Mouse (Mus musculus): Measurements from ENCODE around the gene Mapkapk5.

Gene Mapkapk5

DNA sequence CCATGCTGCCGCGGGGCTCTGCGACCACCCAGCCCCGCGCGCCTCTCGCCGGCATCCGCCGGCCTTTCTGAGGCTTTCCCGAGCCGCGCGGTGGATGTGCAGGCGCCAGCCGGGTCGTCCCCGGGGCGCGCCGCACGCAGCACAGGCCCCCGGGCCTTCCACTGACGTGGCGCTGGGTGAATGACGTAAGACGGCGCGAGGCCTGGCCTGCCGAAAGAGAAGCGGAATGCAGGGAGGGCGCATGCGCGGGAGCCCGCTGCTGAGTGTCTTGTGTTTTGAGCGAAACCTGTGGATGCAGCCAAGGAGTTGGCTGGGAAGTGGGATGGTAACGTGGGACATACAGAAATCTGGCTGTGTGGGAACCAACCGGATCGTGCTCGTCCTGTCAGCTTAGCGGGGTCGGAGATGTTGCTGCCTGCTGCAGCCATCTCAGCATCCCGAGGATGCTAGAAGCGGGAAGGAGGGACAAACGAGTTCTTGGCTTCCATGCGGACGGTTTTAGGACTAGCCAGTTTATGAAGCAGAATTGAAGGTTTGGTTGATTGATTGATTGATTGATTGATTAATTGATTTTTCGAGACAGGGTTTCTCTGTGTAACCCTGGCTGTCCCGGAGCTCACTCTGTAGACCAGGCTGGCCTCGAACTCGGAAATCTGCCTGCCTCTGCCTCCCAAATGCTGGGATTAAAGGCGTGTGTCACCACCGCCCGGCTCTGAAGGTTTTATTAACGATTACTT is at the start of gene Mapkapk5:
Gene Mapkapk5 (minus strand): TSS at position 113 of the 737 bp plus-strand sequence.
- DNase-seq, result peak; percentile 99

DNA sequence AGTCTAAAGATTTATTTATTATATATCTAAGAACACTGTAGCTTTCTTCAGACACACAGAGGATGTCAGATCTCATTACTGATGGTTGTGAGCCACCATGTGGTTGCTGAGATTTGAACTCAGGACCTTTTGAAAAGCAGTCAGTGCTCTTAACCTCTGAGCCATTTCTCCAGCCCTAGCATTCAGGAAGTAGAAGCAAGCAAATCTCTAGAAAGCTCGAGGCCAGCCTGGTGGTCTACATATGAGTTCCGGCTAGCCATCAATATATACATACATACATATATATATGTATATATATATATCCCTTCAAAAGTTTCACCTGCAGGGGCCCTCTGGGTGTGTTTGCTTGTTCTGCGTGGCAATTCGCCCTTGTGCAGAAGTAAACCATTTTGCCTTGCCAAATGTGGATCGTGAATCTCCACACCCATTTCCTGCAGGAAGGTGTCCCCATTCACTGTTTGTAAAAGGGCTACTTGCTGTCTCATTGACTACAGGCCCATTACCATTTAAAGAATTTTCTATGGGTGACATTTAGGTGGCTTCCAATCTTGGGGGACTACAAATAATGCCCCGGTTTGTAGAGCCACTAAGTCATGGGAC is 49.1 kb upstream of the Mapkapk5 start:
- DNase-seq, result no peak

DNA sequence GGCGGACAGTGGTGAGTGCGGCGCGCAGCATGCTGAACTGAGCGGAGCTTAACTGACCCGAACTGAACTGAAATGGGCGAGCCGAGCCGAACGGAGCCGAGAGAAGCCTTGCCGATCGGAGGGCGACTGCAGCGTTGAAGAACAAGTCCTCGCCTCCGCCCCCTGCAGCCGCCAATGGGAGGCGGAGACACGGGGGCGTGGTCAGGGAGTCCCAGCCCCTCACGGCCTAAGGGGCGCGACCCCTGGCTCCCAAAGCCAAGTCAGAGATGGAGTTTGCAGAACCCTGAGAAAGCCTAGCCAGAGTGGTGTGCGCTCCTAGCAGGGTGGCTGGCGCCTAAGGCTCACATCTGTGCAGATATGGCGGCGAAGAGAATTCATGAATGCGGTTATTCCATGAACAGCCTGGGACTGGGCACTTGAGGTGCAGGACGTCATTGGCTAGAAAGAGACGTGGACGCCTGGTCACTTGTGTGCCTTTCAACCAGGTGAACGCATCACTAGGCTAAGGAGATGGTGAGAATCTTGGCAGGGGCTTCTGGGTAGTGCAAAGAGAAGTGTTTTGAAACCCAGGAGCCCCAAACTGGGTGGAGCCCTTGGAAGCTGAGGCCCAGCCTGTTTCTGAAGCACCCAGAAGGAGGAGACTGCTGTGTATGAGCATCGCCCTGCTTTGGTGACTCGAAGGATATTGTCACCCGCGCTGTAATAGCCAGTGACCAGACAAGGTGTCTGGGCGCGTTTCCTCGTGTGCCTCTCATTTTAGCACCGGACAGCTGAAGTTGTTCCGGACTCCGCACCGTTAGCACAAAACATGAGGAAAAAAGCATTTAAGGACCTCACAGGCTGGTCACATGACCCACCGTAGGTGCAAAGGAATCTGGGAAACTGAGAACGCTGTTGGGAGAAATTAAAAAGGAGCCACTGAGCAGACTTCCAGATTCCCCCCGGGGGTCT is 48.0 kb upstream of the Mapkapk5 start, which contains the start of gene Aldh2:
Gene Aldh2 (minus strand): TSS at position 374 of the 951 bp plus-strand sequence.
- DNase-seq, result peak; percentile 74

DNA sequence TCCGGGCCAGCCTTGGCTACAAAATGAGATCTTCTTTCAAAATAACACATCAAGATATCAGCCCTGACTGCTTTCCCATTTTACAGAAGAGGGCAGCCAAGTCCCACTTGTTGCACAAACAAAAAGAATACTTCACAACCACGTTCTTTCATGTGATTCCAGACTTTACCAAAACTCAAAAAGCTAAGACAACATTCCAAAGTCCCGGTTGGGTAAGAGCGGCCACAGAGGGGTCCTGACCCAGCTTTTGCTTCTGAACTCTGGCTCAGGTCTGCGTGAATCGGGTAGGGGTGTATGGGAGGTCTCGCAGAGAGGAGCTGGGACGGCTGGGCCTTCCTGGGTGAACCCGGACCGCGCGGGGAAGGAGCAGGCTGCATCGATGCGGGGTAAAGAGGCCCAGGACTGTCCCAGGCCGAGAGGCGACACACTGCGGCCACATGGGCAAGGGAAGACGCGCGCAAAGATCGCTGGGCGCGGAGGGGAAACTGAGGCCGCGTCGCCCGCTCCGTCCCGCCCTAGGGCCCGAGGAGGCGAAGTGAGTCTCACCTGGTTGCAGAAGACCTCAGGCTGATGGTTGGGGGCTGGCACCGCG is 47.2 kb upstream of the Mapkapk5 start:
- DNase-seq, result no peak

DNA sequence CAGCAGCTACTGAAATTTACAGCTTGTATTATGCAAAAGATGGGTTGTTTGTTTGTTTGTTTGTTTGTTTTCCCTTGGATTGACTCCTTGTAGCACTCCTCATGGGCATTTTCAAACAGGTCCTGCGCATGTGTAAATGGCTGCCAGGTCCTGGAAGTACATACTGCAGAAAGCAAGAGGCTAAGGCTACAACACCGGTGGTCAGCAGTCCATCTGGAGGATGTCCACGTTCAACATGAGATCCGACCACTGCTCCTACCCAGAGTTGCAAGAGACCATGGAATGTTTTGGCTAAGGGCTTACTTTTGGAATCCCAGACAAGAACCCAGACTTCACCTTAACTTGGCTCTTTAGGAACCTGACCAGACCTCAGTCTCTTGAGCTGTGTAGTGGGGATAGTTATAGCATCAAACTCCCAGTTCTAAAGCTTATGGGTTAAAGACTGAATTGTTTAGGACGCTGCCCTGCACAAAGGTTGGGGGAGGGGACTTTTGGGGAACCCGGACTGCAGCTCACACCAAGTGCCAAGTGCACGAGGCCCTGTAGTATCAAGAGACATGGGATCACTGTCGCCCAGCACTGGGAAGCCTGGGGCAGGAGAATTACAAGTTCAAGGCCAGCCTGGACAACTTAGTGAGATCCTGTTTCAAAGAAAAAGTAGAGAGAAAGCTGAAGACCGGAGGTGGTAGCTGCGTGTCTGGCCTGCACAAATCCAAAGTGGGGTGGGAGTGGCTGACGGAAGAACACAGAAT is 46.5 kb upstream of the Mapkapk5 start:
- DNase-seq, result no peak

DNA sequence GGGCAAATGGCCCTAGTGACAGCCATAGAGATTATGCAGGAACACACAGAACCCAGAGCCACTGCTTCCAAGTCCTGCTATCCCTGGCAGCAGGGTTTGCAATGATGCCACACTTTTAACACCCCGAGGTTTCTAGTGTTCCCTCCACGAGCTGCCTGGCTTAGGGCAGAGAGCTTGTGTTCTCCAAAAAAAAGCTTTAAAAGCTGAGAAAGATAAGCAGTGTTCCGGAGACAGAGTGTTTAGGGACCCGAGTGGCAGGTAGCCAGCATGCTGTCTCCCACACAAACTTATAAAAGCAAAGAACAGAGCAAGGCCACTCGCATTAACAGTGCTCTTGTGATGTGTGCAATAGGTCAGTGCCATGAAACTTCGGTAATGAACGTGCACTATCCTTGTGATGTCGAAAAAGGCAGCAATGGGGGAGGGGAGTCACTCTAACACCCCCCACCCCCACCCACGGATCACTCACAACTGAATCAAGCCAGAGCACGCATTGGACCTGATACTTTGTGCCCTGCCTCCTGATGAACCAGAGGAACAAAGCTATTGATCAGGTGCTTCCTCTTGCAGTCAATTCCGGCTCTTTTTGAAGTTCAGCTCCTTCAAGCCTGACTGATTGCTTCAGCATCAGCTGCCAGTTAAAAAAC is 45.8 kb upstream of the Mapkapk5 start:
- no peak for DNase-seq

DNA sequence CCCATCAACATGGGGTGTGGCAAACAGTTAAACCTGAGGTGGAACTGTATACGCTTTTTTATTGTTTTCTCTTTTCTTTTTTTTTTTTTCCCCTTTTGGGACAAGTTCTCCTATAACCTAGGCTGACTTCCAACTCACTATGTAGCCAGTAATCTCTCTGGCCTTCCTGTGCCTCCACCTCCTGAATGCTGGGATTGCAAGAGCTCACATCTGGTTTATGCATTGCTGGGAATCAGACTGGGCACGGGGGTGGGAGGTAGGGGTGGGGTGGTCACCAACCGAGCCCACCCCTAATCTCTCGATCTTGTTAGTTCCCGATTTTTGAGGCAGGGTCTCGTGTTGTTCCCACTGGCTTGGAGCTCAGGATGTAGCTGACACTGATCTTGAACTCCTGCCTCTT is 44.2 kb upstream of the Mapkapk5 start:
- no peak for DNase-seq

DNA sequence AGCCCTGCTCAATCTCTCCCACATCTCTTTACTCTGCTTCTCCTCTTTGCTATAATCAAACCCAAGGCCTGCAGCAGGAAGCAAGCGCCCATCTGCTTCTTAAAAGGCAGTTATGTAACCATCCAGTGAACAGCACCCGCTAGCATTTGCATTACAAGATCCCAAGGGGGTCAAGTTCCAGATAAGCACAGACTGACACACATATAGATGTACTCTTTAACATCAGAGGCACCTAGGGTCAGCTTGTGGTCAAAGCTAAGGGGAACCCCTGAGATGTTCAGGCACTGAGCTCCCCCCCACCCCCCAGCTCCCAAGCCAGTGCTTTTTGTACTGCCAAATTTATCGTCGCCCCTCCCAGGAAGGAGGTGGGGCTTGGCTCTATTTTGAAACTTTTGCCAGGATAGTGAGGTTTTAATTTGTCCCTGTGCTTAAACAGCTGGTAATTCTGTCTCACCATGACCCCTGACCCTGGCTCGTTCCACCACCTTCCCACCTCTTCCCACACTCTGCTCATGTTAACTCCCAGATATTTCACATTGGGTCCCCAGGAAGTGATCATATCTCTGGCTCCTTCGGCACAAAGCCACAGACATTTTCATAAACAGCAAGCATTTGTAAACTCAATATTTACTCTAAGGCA is 40.8 kb upstream of the Mapkapk5 start:
- peak; percentile 29 for DNase-seq

DNA sequence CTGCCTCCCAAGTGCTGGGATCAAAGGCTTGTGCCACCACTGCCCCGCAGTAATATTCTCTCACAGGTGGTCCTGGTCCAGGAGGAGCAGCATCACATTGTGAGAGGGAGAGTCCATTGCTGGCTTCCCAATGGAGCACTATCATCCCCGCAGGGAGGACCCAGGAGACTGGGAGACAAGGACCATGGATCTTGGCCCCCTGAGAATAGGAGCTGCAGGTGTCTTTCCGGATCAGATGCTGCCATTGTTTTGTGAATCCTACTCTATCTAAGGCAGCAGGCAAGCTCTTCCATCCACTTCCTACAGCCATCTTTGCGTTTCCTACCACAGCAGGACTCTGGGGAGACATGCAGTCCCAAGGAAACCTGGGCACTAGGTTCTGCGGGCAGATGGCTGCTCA is 40.0 kb upstream of the Mapkapk5 start:
- DNase-seq, result no peak

DNA sequence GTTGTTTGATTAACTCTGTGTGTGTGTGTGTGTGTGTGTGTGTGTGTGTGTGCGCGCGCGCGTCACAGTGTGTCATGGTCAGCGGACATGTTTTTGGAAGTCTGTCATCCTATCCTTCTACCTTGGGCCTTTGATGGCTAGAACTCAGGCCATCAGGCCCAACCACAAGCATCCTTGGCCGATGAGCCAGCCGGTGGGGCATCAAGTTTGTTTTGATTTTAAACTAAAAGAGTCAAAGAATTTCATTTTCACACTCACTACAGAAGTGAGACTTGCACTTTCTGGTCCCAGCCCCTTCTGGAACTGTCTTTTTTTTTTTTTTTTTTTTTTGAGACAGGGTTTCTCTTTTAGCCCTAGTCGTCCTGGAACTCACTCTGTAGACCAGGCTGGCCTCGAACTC is 39.3 kb upstream of the Mapkapk5 start:
- no peak for DNase-seq

DNA sequence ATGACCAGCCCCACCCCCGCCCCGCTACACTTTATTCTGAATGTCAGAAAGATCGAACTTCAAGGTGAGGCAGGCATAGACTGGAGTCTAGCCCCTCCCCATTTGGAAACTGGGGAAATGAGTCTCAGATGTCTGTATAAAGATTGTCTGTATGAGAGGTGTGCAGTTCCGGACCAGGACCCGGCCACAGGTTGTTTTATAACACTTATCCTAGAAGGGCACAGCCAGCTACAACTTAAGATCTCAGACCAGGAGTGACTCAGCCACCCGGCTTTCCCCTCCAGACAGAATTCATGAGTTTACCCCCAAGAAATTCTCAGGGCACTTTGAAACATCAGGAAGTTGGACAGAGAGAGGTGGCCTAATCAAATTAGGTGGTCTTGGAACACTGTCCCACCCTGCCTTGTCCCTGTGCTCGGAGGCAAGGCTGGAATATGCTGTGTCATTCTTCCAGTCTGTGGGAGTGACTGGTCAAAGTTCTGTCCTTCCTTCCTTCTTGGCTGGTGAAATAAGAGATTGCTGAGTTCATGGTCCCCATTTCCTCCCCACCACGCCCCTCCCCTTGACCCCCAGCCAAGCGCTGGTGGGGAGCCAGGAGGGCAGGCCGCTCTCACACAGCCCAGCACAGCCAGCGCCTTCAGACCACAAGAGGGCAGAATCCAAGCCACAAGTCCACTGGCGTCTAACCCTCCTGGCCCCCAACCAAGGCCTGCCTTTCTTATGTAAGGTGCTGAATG is 38.2 kb upstream of the Mapkapk5 start:
- DNase-seq, result peak; percentile 71

DNA sequence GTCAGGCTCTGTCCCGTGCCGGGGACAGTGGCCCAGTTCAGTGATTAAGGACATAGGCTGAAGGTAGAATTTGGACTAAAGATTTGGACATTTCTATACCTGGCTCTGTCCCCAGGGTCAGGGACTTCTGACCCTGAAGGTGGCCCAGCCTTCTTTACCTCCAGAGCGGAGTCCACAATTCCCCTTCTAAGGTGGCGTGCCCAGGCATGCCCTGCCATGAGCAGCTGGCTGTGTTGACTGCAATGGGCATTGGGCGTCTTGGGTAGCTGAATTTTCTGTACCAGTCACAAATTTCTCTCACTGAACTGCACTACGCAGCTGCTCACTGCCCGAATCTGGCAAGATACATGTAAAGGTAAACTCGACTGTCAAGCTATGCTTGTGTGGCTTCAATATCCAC is 36.2 kb upstream of the Mapkapk5 start:
- no peak for DNase-seq

DNA sequence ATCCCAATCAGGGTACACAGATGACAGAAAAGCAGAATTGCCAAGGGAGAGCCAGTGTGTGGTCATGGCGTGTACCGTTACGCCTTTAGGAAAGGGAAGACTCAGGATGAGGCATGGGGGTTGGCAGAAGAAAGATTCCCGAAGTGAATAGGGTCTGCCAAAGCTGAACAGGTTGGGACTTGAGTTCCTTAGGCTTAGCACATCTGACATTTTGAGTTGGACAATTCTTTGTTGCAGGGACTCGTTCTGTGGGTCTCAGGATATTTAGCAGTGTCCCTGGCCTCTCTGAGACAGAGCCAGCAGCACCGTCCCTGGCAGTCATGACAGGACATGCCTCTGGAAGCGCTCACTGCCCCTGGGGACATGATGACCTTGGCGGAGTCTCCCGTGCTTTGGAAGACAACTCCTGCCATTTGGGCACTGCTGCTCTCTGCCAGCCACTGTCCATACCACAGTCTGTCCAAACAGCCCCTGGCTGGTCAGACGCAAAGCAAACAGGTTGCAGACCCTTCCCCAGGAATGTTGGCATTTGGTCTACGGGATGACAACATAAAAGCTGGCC is 31.3 kb upstream of the Mapkapk5 start:
- no peak for DNase-seq

DNA sequence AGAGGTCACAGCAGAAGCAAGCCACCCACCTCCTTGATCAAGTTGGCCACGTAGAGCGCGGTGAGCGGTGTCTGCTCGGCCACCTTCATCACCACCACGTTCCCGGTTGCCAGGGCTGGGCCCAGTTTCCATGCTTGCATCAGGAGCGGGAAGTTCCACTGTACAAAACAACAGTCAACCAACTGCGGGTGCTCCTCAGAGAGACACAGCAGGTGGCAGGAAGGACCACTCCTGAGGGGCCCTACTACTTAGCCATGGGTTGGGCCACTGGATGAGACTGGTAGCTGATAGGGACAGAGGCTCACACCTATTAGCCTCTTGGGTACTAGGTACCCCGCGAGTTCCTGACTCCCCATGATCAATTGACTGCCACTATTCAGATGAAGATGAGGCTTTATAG is 30.2 kb upstream of the Mapkapk5 start:
- no peak for DNase-seq

DNA sequence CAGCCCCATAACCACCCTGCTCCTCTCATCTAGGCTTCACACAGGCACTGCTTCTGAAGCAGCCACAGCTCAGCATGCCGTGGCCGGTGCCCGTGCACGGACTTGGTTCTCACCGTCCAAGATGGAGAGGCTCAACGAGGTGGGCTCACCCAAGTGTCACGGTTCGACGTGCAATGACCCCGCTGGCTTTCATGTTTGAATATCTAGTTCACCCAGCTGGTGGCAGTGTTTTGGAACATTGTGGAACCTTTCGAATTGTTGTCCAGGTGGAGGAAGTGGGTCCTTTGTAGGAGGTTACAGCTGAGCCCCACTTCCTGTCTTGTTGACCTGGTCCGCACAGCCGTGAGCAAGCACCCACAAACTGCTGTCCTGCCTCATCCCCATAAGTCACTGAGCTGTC is 28.4 kb upstream of the Mapkapk5 start:
- no peak for DNase-seq

DNA sequence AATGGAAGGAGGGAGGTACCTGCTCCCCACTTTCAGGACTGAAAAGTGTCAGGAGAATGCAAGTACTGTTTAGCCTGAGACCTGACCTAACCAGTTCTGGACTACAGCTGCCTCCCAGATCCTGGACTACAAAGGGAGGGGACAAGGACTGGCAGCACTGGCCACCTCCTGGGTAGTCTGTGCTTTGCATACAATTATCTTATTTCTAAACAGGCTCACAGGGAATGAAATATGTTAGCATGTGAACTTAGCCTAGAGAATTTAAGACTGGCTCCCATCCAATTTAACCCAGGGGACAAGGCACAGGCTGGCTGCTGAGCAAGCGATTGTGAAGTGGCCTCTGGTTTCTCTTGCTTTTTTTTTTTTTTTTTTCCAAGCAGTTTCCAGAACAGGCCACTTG is 25.1 kb upstream of the Mapkapk5 start:
- DNase-seq, result no peak

DNA sequence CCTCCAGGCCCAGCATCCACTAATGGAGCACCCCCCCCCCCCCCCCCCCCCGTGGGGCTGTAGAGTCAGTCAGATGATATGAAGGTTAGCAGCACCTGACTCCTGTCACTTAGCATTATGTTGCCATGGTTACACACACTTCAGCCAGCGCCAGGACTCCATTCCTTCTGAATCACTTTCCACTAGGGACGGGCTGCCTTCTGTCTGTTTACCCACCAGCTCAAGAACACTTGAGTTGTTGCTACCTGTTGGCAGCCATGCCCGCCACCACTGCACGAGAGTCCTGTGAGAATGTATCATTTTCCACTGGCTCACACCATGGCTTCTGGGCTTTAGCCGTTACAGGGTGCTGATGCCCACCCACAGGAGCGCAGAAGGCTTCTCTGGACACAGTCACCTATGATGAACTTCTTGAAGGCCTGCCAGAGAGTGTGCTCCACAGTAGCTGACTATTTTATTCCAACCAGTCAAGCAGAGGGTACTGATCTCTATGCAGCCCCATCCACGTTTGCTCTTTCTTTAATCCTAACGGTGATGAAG is 24.2 kb upstream of the Mapkapk5 start:
- no peak for DNase-seq

DNA sequence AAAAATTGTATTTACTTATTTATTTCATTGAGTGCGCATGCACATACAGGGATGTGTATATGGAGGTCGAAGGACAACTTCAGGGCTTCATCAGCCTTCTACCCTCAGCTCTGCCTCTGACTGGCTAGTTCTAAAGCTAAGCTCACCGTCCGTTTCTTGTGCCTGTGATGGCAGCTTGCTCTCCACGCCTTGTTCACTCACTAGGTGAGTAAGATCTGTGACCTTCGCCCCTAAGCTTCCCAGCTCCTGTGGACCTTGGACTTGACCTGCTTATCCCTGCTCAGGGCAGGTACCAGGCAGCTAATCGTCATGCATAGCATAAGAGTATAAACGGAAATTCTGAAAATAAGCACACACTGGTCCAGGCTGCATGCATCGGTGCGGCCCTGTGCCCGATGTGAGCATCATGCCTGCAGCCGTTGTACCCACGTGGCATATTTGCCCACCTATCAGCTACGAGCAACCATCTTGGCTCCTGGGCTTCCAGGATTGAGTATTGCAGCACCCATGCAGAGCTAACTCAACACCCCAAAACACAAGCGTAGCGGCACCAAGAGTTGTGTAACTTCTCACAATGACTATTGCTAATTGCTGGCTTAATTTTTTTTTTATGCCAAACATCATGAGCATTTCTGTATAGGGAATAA is 20.5 kb upstream of the Mapkapk5 start:
- no peak for DNase-seq

DNA sequence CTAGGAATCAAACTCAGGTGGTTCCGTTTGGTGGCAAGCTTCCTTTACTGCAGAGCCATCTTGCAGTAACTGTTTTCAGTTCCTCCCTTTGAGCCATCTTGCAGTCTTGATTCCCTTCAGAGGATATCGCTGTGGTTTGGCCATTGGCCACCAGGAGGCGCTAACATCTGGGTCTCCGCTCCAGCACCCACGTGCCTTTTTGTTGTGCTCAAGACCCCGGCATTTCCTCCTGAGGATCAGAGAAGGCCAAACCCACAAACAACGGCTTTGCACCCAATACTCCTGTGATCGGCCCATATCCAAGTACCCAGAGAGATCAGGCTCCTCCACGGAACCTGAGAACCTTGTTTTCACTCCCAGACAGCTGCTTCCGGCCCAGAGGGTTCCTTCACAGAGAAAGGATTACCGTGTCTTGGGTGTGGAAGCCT is 18.8 kb upstream of the Mapkapk5 start:
- DNase-seq, result peak; percentile 89

All from right cerebral cortex, postnatal 14 days (tissue).